Mouse (Mus musculus): ENCODE measurements around the gene Pdgfra. TPM values are rescaled to one million over a fixed set of nuclear protein-coding genes. Genes with fewer than 3 reads are reported as not detected.

The Pdgfra gene
- polyA plus RNA-seq, 1 experiment from 2014 or later = 24.1 TPM

DNA sequence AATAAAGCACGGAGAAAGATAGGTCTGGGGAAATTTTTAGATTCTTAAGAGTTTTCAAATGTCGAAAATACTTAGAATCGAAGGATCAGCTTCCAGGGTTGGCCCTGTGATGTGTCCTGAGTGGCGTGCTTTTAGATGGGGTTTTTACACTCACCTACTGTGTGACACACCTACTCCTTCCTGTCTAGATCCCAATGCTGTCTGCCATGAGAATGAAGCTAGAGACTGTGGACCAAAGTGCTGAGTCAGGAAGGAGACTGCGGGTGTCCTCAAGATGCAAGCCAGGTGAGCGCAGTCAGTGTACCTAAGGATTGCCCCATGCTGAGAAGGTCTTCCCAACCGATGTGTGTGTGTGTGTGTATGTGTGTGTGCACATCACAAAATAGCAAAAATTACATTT, 62.8 kb downstream of the Pdgfra start:
- H3K4me3 ChIP-seq (replicated peaks; ENCODE audit: low read length) = no peak overlapping the region
- no peaks in the 10 kb centered on the region for H3K36me3 ChIP-seq (replicated peaks; ENCODE audit: control insufficient read depth, insufficient read depth)
- H3K4me2 ChIP-seq (replicated peaks) = no peak overlapping the region
- H3K4me1 ChIP-seq (replicated peaks; ENCODE audit: control insufficient read depth, insufficient read depth, low read length) = no peaks in the 10 kb centered on the region
- 83% methylated on average over 7 of the region's 7 CpGs for WGBS
- ATAC-seq (ENCODE audit: low FRiP score) = no peak
- H3K27me3 ChIP-seq (ENCODE audit: control insufficient read depth, insufficient read depth, low read length) = no peaks in the 10 kb centered on the region
- no peak for DNase-seq (ENCODE audit: low spot score)
- no peak overlapping the region for H3K27ac ChIP-seq
- no peak overlapping the region for H3K9ac ChIP-seq
- no peaks in the 10 kb centered on the region for H3K9me3 ChIP-seq (ENCODE audit: control insufficient read depth, low read length)

GRCm38 (mm10) chr5:75215678-75216256, 63.7 kb downstream of the Pdgfra start:
- no peak for DNase-seq (ENCODE audit: low spot score)
- 67% methylated on average over 7 of the region's 7 CpGs for WGBS
- no peaks in the 10 kb centered on the region for H3K4me1 ChIP-seq (replicated peaks; ENCODE audit: control insufficient read depth, insufficient read depth, low read length)
- no peaks in the 10 kb centered on the region for H3K9me3 ChIP-seq (ENCODE audit: control insufficient read depth, low read length)
- ATAC-seq (ENCODE audit: low FRiP score) = no peak
- H3K36me3 ChIP-seq (replicated peaks; ENCODE audit: control insufficient read depth, insufficient read depth) = no peaks in the 10 kb centered on the region
- H3K4me2 ChIP-seq (replicated peaks) = no peak overlapping the region
- no peak overlapping the region for H3K4me3 ChIP-seq (replicated peaks; ENCODE audit: low read length)
- H3K27ac ChIP-seq = no peak overlapping the region
- H3K27me3 ChIP-seq (ENCODE audit: control insufficient read depth, insufficient read depth, low read length) = no peaks in the 10 kb centered on the region
- H3K9ac ChIP-seq = no peak overlapping the region

GRCm38 (mm10) chr5:75221610-75222009, 69.5 kb downstream of the Pdgfra start:
- no peak overlapping the region for H3K9ac ChIP-seq
- no peak overlapping the region for H3K27ac ChIP-seq
- ATAC-seq (ENCODE audit: low FRiP score) = no peak
- no peak for DNase-seq (ENCODE audit: low spot score)
- 85% methylated on average over 10 of the region's 10 CpGs for WGBS
- no peaks in the 10 kb centered on the region for H3K9me3 ChIP-seq (ENCODE audit: control insufficient read depth, low read length)
- no peaks in the 10 kb centered on the region for H3K36me3 ChIP-seq (replicated peaks; ENCODE audit: control insufficient read depth, insufficient read depth)
- H3K27me3 ChIP-seq (ENCODE audit: control insufficient read depth, insufficient read depth, low read length) = no peaks in the 10 kb centered on the region
- peaks cover 16% of the 10 kb centered on the region for H3K4me1 ChIP-seq (replicated peaks; ENCODE audit: control insufficient read depth, insufficient read depth, low read length)
- no peak overlapping the region for H3K4me3 ChIP-seq (replicated peaks; ENCODE audit: low read length)
- no peak overlapping the region for H3K4me2 ChIP-seq (replicated peaks)

- H3K36me3 ChIP-seq (replicated peaks; ENCODE audit: control insufficient read depth, insufficient read depth) = no peaks in the 10 kb centered on the region
- no peak overlapping the region for H3K4me3 ChIP-seq (replicated peaks; ENCODE audit: low read length)
- DNase-seq (ENCODE audit: low spot score) (no peak), ATAC-seq (ENCODE audit: low FRiP score) (peak; percentile 73)
- H3K4me1 ChIP-seq (replicated peaks; ENCODE audit: control insufficient read depth, insufficient read depth, low read length) = peaks cover 16% of the 10 kb centered on the region
- no peak overlapping the region for H3K9ac ChIP-seq
- H3K9me3 ChIP-seq (ENCODE audit: control insufficient read depth, low read length) = no peaks in the 10 kb centered on the region
- WGBS = 34% methylated on average over 10 of the region's 10 CpGs
- H3K27ac ChIP-seq = peak overlapping the region; percentile 65; the same call in 1 of the 2 replicates
- no peaks in the 10 kb centered on the region for H3K27me3 ChIP-seq (ENCODE audit: control insufficient read depth, insufficient read depth, low read length)
- no peak overlapping the region for H3K4me2 ChIP-seq (replicated peaks)
These were observed 70.6 kb downstream of the Pdgfra start for GRCm38 (mm10) chr5:75222491-75223265.

- Histone ChIP-seq H3K4me2 (replicated peaks) (no peak overlapping the region), H3K27ac (no peak overlapping the region), H3K9ac (no peak overlapping the region), H3K4me1 (replicated peaks; ENCODE audit: control insufficient read depth, insufficient read depth, low read length) (no peaks in the 10 kb centered on the region), H3K9me3 (ENCODE audit: control insufficient read depth, low read length) (no peaks in the 10 kb centered on the region), H3K27me3 (ENCODE audit: control insufficient read depth, insufficient read depth, low read length) (no peaks in the 10 kb centered on the region), H3K36me3 (replicated peaks; ENCODE audit: control insufficient read depth, insufficient read depth) (no peaks in the 10 kb centered on the region), H3K4me3 (replicated peaks; ENCODE audit: low read length) (no peak overlapping the region)
- DNase-seq (ENCODE audit: low spot score) (no peak), ATAC-seq (ENCODE audit: low FRiP score) (peak; percentile 46; the same call in 1 of the 2 replicates)
- 32% methylated on average over 2 of the region's 2 CpGs for WGBS
These were observed 86.3 kb downstream of the Pdgfra start for GRCm38 (mm10) chr5:75238363-75238762.

GRCm38 (mm10) chr5:75238928-75239777, 87.1 kb downstream of the Pdgfra start:
- H3K9ac ChIP-seq = no peak overlapping the region
- DNase-seq (ENCODE audit: low spot score) = no peak
- H3K4me3 ChIP-seq (replicated peaks; ENCODE audit: low read length) = no peak overlapping the region
- no peaks in the 10 kb centered on the region for H3K27me3 ChIP-seq (ENCODE audit: control insufficient read depth, insufficient read depth, low read length)
- H3K9me3 ChIP-seq (ENCODE audit: control insufficient read depth, low read length) = no peaks in the 10 kb centered on the region
- H3K4me2 ChIP-seq (replicated peaks) = no peak overlapping the region
- no peaks in the 10 kb centered on the region for H3K36me3 ChIP-seq (replicated peaks; ENCODE audit: control insufficient read depth, insufficient read depth)
- WGBS = 55% methylated on average over 15 of the region's 15 CpGs
- no peak for ATAC-seq (ENCODE audit: low FRiP score)
- no peak overlapping the region for H3K27ac ChIP-seq
- no peaks in the 10 kb centered on the region for H3K4me1 ChIP-seq (replicated peaks; ENCODE audit: control insufficient read depth, insufficient read depth, low read length)

DNA sequence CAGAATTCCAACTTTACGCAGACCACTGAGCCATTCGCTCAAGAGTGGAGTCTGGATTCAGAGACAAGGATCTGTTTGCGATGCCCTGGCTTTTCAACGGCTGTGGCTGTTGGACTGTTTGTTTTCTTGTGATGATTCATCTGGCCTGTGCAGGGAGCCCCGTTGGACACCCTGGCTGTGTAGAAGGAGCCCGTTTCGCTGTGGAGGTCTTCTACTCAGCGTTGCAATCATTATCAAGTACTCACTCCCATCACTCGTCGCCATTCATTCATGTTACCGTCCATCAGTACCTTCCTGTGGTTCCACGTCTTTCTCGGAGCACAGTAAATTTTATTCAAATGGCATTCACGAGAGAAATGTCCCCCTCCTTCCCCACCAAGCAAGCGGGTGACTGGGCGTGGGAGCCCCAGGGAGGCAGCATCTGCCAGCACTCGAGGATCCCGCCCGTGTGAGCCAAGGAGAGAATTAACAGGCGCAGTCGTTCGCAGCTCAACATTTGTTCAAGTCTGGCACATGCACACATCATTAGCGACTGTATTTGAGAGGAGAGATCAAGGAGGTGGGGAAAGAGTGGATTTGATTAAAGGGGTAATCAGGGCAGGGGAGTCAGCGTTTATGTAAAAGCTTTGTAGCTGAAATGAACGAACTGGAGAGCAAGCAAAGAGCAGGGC, 95.1 kb downstream of the Pdgfra start:
- H3K27me3 ChIP-seq (ENCODE audit: control insufficient read depth, insufficient read depth, low read length) = no peaks in the 10 kb centered on the region
- ATAC-seq (ENCODE audit: low FRiP score) (peak; percentile 59; the same call in 1 of the 2 replicates), DNase-seq (ENCODE audit: low spot score) (no peak)
- H3K27ac ChIP-seq = peak overlapping the region; percentile 7; the same call in 1 of the 2 replicates
- H3K4me2 ChIP-seq (replicated peaks) = peak overlapping the region; percentile 26
- no peak overlapping the region for H3K4me3 ChIP-seq (replicated peaks; ENCODE audit: low read length)
- H3K9me3 ChIP-seq (ENCODE audit: control insufficient read depth, low read length) = no peaks in the 10 kb centered on the region
- no peak overlapping the region for H3K9ac ChIP-seq
- peaks cover 8% of the 10 kb centered on the region; the same call in 1 of the 2 replicates for H3K4me1 ChIP-seq (replicated peaks; ENCODE audit: control insufficient read depth, insufficient read depth, low read length)
- no peaks in the 10 kb centered on the region for H3K36me3 ChIP-seq (replicated peaks; ENCODE audit: control insufficient read depth, insufficient read depth)
- 50% methylated on average over 25 of the region's 25 CpGs for WGBS

Data from hindbrain, embryonic 14.5 days (tissue).